Comparison of ENCODE assay signal across 8 mouse cellular contexts in the genomic region with DNA sequence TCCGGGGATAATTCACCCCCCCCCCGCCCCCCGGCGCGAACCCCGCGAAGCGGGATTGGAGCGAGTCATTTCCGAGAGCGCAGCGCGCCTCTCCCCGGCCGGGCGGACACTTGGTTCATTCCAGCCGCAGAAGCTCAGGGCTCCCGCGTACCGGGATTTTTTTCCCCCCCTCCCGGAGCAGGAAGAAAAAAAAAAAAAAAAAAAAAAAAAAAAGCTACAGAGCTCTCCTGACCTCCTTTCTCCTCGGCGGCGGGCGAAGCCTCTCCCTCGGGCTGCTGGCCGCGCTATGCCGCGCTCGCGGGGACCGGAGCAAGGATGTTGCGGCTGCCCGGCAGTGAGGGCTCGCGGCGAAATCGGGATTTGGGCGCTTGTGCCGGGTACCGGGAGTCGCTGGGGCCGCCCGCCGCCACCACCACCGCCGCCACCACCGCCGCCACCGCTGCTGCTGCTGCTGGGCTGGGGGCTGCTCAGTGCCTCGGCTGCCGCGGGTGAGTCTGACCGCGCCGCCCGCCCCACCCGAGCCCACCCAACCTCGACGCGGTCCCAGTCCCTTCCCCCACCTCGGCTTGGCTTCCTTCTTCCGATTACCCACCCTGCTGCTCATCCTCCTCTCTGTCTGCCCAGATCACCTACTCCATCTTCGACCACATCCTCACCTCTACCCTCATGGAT. TPM values are rescaled to one million over a fixed set of nuclear protein-coding genes. Genes with fewer than 3 reads are reported as not detected.
A peak's percentile ranks its signal among the peaks of the same experiment; 100 is the strongest.
DNase-seq lines count a peak whose midpoint lies in the region; ATAC-seq and TF ChIP-seq lines count a peak whose summit lies in the region.

A gene (plus strand): TSS at position 74 of the 672 bp plus-strand sequence.

- peaks cover 64% of the 10 kb centered on the region for H3K27me3 ChIP-seq in kidney, embryonic 14.5 days (ENCODE audit: control insufficient read depth, insufficient read depth, low read length)
- no peaks in the 10 kb centered on the region for H3K27me3 ChIP-seq in cerebellum, adult 2 months (ENCODE audit: control insufficient read depth, insufficient read depth, low read length)

- WGBS in kidney, embryonic 14.5 days, result under 1% methylated on average over 40 of the region's 65 CpGs
- under 1% methylated on average over 58 of the region's 65 CpGs for WGBS in cerebellum, adult 2 months

- H3K9me3 ChIP-seq in kidney, embryonic 14.5 days (ENCODE audit: control insufficient read depth, low read length), result no peaks in the 10 kb centered on the region

- no peak for ATAC-seq in kidney, embryonic 14.5 days (ENCODE audit: low FRiP score, low TSS enrichment)
- ATAC-seq in frontal cortex, adult (ENCODE audit: low TSS enrichment), result peak; percentile 66

- no peaks in the 10 kb centered on the region; the same call in 1 of the 2 replicates for H3K4me1 ChIP-seq in kidney, embryonic 14.5 days (ENCODE audit: control insufficient read depth, insufficient read depth, low read length)
- H3K4me1 ChIP-seq in cerebellum, adult 2 months (ENCODE audit: control insufficient read depth, insufficient read depth, low read length), result peaks cover 7% of the 10 kb centered on the region

- intact Hi-C loops in left cerebral cortex, postnatal 14 days (cut with DNase I), result loop anchor here (5.0 kb wide), 1 partner anchor 254 kb away; no protein-coding TSS in a partner anchor

- H3K9ac ChIP-seq in kidney, embryonic 14.5 days (ENCODE audit: low read depth, low read length), result peak within 1 kb of the TSS; percentile 31; the same call in 1 of the 2 replicates

- no peak for TF ChIP-seq CTCF in cerebellum, adult 2 months (IDR thresholded peaks at IDR 0.05; ENCODE audit: borderline replicate concordance, insufficient read depth, low read depth, low read length)

- no peaks in the 10 kb centered on the region for H3K36me3 ChIP-seq in kidney, embryonic 14.5 days (ENCODE audit: control insufficient read depth, insufficient read depth, low read length)

- no peak within 1 kb of the TSS for H3K27ac ChIP-seq in kidney, embryonic 14.5 days (ENCODE audit: low read depth, low read length)
- no peak within 1 kb of the TSS; the same call in 1 of the 2 replicates for H3K27ac ChIP-seq in cerebellum, adult 2 months (ENCODE audit: insufficient read depth, low read length)

- no peak for DNase-seq in kidney, adult 18-20 months
- DNase-seq in cerebellum, adult 2 months, result peak; percentile 80
- peak; percentile 79 to 80 for DNase-seq in left cerebral cortex, postnatal 14 days (ENCODE audit: low spot score in 2 of 2)
- peak; percentile 75 for DNase-seq in retina, embryonic 14.5 days (ENCODE audit: low spot score)
- no peak for DNase-seq in urinary bladder, postnatal 10 days (ENCODE audit: low spot score)
- DNase-seq in gastrocnemius, adult 8-10 months (ENCODE audit: low spot score in 2 of 2), result no peak

- TF ChIP-seq POLR2A in cerebellum, adult 2 months (IDR thresholded peaks at IDR 0.05; ENCODE audit: borderline replicate concordance, insufficient read depth, low read length), result no peak

- peak within 1 kb of the TSS; percentile 43 for H3K4me3 ChIP-seq in kidney, embryonic 14.5 days (ENCODE audit: low read length)
- peak within 1 kb of the TSS; percentile 92 for H3K4me3 ChIP-seq in cerebellum, adult 2 months (replicated peaks; ENCODE audit: insufficient read depth, low read depth, low read length)

- peak within 1 kb of the TSS; percentile 81 for H3K4me2 ChIP-seq in kidney, embryonic 14.5 days (replicated peaks; ENCODE audit: low read depth, low read length)

RNA-seq across cellular contexts. Expression of the gene that starts here (rescaled TPM):
- 0.01 and 0.14 TPM in 2 replicates for polyA plus RNA-seq in kidney, embryonic 14.5 days (2014; fragmentation: Nextera tagmentation; extraction: Ambion mirVana)
- polyA plus RNA-seq in cerebellum, adult 2 months (2012; rRNA removed), result 13.4 and 13.7 TPM in 2 replicates
- total RNA-seq in left cerebral cortex, postnatal 14 days (2021), result 10 to 100 TPM; 56.9 to 61.3 TPM
- total RNA-seq in gastrocnemius, adult 8-10 months (2022), result not detected

Comparison
In these comparisons a context has a peak if more than half of its experiments do, and no peak if none do; other contexts are left out.
1. RNA of the gene that starts here (total RNA-seq): 56.9 to 61.3 TPM in left cerebral cortex, postnatal 14 days; not detected in gastrocnemius, adult 8-10 months; every median in the first group is over 10 times any median in the second.
2. RNA of the gene that starts here (polyA plus RNA-seq): 13.4 to 13.7 TPM in cerebellum, adult 2 months; 0.01 to 0.14 TPM in kidney, embryonic 14.5 days; every median in the first group is over 10 times any median in the second.
3. DNase-seq: peak in cerebellum, adult 2 months (2 of 2), left cerebral cortex, postnatal 14 days (2 of 2) and retina, embryonic 14.5 days (single experiment); none in kidney, adult 18-20 months (single experiment), urinary bladder, postnatal 10 days (single experiment) and gastrocnemius, adult 8-10 months (0 of 2).